Mouse (Mus musculus) C3H10T1/2 (cell line): Measurements from ENCODE around the gene Lpar2. TPM values are rescaled to one million over a fixed set of nuclear protein-coding genes. Genes with fewer than 3 reads are reported as not detected.

Source experiments
- polyA plus RNA-seq, 2 experiments: library from polyadenylated mRNA; unstranded; fragments of >200 nt; fragmentation: generic; extraction: Trizol; gene quantifications; one replicate each; pipeline ENCODE4 v1.2.1; 2012; ENCODE audit warnings: missing spikeins in 2 of 2

Lpar2 gene
- 1 to 10 TPM; 3.0 to 3.5 TPM for polyA plus RNA-seq

GRCm38 (mm10) chr8:69822386-69823191 is at the start of gene Lpar2:
Gene Lpar2 (plus strand): TSS chr8:69822429.

DNA sequence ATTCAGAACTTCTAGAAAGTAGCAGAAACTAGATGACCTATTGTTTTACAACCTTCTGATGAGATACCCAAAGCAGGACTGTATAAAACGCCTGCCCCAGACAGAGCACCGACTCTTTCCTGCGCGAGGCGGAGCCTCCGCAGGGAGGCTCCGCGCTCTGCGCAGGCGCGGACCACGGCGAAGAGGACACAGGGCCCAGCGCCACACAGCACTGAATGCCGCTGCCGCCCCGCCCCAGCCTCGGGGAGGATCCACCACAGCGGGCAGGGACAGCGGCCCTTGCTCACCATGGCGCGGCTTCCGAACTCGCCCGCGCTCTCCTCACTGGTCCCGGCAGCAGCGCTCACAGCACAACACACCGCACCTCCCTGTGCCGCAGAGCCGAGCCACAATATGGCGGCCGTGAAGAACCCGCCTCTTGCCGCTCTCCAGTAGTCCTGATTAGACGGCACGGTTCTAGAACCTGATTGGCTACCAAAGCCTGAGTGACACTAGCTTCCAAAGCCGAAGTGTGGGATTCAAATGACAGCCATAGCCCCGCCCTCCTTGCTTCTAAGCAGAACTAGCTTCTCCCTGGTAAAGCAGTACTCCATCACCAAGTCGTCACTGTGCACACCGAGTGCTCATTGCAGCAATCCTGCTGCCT is 47.6 kb upstream of the Lpar2 start, which contains the start of gene Gm20422:
Gene Gm20422 (minus strand): TSS at position 384 of the 646 bp plus-strand sequence.

DNA sequence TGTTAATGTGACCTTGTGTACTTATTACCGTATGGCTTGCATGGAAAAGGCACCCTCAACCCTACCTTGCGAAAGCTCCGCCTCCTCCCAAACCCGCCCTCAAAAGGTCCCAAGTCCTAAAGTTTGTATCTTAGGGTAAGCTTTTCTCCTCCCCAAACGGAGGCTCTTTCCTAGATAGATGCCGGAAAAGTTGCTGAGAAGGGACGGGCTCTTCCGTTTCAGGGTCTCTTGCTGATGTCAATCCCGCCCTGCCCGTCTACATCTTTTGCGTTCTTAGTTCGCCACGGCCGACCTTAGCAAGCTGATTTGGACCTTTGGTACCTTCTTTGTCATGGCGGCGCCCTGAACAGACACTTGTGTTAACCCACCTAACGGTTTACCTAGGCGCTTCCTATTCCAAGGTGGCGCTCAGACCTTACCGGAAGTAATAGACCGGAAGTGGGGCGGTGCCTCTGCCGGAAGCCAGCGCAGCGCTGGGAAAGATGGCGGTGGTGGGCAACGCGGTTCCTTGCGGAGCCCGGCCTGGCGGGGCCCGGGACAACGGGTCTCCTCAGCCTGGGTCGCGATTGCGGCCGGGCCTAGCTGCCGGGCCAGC is 31.4 kb upstream of the Lpar2 start, which contains the start of the genes Atp13a1 and Zfp866:
Gene Atp13a1 (plus strand): TSS at position 391 of the 595 bp plus-strand sequence.
Gene Zfp866 (minus strand): TSS at position 406 of the 595 bp plus-strand sequence.

GRCm38 (mm10) chr8:69808094-69808863 is 13.9 kb upstream of the Lpar2 start, which contains the start of gene Gmip:
Gene Gmip (plus strand): TSS chr8:69808679.

DNA sequence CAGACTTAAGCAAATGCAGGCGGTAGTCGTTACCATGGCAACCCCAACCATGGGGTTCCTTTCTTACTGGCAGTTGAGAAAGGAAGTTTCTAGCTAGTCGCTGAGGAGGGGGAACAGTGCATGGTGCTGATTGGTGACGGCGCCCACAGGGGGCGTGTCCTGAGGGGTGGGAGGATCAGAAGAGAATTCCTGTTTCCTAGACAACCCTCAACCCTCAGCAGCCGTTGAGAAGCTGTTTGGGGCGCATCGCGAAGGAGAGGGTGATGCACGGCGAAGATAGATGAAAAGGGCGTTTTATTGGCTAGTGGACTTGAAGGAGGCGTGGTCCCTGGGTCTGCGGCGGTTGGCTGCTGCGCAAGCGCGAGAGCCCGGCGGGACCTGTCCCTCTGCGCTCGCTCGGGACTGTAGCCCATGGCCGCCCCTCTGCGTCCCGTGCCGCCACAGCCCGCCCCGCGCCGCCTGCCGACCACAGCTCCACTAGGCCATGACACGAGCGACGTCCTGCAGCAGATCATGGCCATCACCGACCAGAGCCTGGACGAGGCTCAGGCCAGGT is 10.1 kb downstream of the Lpar2 start, which contains the start of gene Pbx4:
Gene Pbx4 (plus strand): TSS at position 194 of the 556 bp plus-strand sequence.

Other genes with a start within 250 kb of the Lpar2 start
- gene Zfp868, start 196.9 kb upstream of the Lpar2 start, polyA plus RNA-seq: 1 to 10 TPM in 1 of 2 experiments, under 1 TPM in 1; 0.18 to 3.5 TPM
- under 1 TPM; 0.04 to 0.83 TPM for gene Zfp964, start 167.9 kb upstream of the Lpar2 start, polyA plus RNA-seq
- 1 to 10 TPM in 1 of 2 experiments, under 1 TPM in 1; 0.20 to 4.4 TPM for gene Zfp869, start 111.7 kb upstream of the Lpar2 start, polyA plus RNA-seq
- gene Zfp963, start 72.5 kb upstream of the Lpar2 start, polyA plus RNA-seq: 1 to 10 TPM in 1 of 2 experiments, under 1 TPM in 1; 0.02 to 1.9 TPM
- not detected for gene Gm20422, start 47.5 kb upstream of the Lpar2 start, polyA plus RNA-seq
- gene Atp13a1, start 31.3 kb upstream of the Lpar2 start, polyA plus RNA-seq: 10 to 100 TPM; 23.6 to 31.8 TPM
- 1 to 10 TPM in 1 of 2 experiments, under 1 TPM in 1; 0.37 to 9.5 TPM for gene Zfp866, start 31.3 kb upstream of the Lpar2 start, polyA plus RNA-seq
- 10 to 100 TPM in 1 of 2 experiments, 1 to 10 TPM in 1; 4.1 to 11.5 TPM for gene Gmip, start 13.8 kb upstream of the Lpar2 start, polyA plus RNA-seq
- gene Pbx4, start 10.1 kb downstream of the Lpar2 start, polyA plus RNA-seq: 1 to 10 TPM; 2.6 to 3.5 TPM
- under 1 TPM in 1 of 2 experiments, not detected in 1; 0.07 TPM for gene Cilp2, start 65.3 kb downstream of the Lpar2 start, polyA plus RNA-seq
- gene Tssk6, start 79.8 kb downstream of the Lpar2 start, polyA plus RNA-seq: under 1 TPM; 0.13 to 0.72 TPM
- gene Ndufa13, start 80.1 kb downstream of the Lpar2 start, polyA plus RNA-seq: 100 to 1,000 TPM; 233 to 235 TPM
- 10 to 100 TPM in 1 of 2 experiments, 1 to 10 TPM in 1; 8.5 to 22.4 TPM for gene Yjefn3, start 80.3 kb downstream of the Lpar2 start, polyA plus RNA-seq
- gene Gatad2a, start 174.0 kb downstream of the Lpar2 start, polyA plus RNA-seq: 10 to 100 TPM; 18.8 to 24.7 TPM
- gene Mau2, start 220.3 kb downstream of the Lpar2 start, polyA plus RNA-seq: 10 to 100 TPM in 1 of 2 experiments, 1 to 10 TPM in 1; 8.4 to 34.1 TPM
- gene Sugp1, start 220.4 kb downstream of the Lpar2 start, polyA plus RNA-seq: 10 to 100 TPM; 24.7 to 34.4 TPM